Mouse (Mus musculus) layer of hippocampus, adult 8-10 months (tissue): Measurements from ENCODE around the gene Pprc1. TPM values are rescaled to one million over a fixed set of nuclear protein-coding genes. Genes with fewer than 3 reads are reported as not detected.

ENCODE experiments used
- DNase-seq, 2 experiments: peaks; one replicate each; pipeline ENCODE4 v3.0.0; 2022; ENCODE audit warnings: low spot score in 2 of 2
- total RNA-seq, 4 experiments: library from RNA; stranded (reverse); gene quantifications; 2 replicates each; pipeline ENCODE4 v1.2.4; 2022

The Pprc1 gene
- total RNA-seq, 4 experiments from 2014 or later: 26.4 to 34.8 (median 32.4) TPM

DNA sequence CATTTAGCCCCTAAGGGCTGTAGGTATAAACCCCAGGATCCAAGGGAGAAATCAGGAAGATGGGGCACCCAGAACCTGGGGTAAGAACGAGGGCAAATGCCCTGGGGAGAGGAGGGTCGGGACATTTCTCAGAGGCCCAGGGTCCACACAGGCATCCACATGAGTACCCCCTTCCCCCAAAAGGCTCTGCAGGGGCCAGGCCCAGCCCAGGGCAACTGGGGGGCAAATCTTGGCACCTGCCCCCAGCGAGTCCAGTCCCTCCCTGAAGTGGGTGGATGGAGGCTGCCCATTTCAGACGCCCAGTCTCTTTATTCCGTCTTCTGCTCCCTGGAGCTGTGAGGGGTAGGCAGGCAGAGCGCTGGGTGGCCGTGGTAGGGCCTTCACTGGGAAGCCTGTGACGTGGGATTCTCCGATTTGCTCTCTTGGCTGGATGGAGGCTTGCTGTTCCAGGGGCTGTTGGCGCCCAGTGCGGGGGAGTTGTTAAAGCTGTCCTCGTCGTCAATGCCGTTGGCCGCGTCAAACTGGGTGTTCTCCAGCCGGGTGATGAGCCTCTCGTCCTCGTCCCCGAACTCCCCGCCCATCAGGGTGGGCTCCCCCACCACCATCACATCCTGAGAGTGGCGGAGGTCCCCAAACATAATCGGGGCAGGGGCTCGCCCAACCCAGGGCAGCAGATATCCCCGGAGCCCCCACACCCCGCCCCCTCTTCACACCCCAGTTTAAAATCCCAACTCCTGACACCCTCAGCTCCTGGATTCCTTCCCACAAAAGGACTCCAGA is 11.8 kb upstream of the Pprc1 start:
- DNase-seq: no peak

DNA sequence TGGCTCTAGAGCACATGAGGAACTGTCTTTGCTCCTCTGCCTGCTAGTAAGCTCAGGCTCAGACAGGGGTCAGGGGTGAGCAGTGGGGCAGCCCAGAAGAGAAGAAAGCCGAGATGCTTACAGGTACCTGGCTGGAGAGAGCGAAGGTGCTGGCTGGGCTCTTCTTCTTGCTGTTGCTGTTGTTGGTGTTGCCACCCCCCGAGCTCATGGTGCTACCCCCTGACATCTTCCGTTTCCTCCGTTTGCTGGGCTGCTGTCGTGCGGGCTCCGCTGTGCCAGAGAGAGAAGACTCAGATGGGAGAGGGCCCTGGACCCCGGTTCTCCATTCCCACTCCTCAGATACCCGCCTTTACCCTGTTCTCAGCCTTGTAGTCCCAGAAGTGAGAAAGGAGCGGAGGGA is 10.8 kb upstream of the Pprc1 start:
- DNase-seq: no peak

DNA sequence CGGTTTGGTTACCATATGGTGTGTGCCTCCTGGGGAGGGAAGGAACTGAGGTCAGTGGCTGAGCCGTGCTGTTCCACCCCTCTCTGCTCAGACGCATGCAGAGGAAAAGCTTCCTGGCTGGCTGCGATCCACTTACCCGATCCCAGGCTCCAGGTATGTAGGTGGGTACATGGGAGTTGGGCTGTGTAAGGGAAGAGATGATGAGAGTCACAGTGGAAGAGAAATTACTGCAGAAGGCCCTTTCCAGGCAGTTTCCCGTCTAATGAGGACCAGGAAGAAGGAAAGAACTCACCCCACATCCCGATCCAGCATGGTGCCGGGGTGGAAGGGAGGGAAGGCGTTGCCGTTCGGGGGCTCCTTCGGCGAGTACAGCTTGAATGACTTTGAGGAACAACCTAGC is 8.7 kb upstream of the Pprc1 start:
- DNase-seq: no peak

DNA sequence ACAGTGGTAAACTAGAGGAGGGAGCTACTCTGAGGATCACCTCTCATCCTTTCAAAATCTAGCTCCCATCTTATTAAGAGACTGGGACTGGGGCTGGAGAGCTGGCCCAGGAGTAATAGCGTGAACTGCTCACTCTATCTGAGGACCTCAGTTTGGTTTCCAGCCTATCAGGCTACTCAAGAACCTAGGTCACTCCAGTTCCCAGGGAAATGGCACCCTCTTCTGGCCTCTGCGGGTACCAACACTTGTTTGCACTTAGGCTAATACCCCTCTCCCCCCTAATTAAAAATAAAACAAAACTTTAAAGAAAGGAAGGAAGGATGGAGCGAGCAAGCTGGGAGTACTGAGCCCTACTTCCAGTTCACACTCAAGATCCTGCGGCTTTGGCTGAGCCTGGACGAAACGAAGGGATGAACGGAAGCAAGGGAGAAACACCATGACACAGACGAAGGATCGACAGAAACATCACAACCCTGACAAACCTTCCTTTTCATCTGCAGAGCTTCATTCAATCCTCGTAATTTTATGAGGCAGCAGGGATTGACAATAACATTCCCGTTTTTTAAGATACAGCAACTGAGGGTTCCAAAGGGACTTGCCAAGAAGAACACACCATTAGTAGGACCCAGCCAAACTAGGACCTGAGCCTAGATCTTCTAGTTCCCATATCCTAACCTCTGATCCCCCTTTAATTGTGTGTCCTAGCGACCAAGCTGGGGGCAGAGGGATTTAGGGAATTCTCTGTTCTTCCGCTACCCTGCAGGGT is 8.0 kb upstream of the Pprc1 start:
- DNase-seq: no peak

DNA sequence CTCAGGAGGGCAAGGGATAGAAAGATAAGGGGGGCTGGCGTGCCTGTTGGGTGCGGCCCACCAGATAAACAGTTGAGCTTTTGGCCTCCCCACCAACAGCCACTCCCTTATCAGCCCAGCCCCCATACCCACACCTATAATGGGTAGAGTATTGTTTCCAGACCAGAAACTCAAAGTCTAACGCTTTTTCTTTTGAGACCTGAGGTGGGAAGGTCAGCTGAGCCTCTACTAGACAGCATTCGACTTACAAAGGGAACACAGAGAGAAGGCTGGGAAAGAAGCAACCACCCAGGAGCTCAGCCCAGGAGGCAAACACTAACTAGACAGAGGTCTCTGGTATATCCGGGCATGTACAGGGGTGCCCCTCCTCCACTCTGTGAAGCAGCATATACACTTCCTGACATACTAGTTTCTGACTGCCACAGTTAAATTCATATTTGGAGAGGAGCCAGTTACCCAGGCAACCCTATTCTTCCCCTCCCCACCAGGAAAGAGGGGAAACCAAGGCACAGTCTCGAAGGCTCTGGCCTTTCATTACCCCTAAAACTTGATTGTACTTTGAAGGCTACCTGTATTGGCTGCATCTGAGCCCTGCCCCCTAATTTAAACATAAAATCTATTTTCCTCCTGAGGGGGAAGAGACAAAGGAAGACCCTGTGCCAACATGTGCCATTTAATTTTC is 7.3 kb upstream of the Pprc1 start:
- DNase-seq: no peak

DNA sequence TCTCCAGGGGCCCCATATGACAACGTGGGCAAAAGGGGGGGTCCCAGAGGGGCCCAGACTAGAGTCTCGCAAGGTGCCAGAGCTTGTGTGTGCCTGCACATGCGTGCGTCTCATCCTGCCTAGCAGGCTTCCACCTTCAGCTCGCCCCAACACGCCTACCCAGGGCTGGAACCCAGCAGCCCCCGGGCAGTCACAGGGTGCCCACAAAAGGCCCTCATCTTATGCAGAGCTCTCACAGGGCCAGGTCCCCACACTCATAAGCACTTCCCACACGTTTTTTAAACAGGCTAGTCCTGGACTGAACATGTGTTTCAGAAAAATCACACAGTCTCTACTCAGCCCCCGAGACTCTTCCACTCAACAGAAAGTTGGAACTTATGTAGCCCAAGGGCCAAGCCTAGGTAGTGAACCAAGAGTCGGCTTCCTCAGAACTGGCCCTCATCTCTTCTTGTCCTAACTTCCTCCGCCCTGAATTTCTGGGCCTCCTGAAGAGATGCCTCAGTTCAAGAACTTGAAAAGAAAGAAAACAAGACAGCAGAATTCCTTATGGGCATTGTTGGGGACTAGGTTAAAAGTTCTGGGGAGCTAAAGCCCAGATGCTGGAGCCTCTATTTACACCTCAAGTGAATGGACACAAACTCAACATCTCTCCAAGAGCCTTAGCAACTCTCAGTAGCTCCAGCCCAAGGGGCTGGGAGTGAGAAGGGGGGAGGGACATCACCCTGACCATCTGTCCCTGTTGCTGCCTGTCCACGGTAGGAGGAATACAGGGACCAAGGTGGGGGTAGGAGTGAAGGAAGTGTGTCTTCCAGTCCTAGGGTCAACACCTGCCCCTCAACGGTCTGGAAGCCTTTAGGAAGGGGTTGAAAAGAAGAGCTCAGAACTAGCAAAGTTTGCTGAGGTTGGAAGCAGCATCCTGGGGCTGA is 6.5 kb upstream of the Pprc1 start:
- DNase-seq: no peak

DNA sequence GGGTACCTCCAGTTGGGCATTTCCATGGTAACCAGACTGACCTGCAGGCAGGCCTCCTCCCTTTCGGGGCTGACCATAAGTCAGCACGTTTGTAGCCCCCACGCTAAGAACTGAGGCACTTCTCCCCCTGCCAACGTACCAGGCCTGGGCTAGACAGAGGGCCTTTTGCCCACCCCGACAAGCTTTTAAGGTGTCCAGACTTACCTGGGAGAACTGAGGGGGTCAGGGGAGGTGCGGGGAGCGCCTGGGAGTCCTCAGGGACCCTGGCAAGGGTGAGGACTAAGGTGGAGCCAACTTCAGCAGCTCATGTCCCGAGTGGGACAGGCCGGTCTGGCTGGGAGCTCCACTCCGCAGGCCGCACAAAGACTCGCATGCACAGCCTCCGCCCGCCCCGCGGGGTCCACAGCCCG is 5.8 kb upstream of the Pprc1 start:
- DNase-seq: no peak

DNA sequence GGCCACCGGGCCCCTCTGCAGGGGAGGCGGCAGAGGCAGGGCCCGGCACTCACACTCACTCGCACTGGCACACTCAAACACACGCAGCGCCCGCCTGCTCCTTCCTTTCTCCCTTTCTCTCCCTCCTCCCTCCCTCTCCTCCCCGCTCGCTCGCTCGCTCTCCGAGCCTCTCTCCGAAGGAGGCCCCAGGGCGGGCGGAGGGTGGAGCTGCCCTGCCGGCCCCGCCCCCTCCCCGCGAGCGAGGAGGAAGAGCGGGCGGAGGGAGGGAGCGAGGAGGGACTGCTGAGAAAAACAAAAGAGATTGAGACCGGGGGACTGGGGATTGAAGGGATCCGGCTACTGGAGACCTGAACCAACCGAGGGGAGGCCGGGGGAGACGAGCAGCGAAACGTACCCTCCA is 5.2 kb upstream of the Pprc1 start:
- peak; percentile 67 to 70 for DNase-seq

DNA sequence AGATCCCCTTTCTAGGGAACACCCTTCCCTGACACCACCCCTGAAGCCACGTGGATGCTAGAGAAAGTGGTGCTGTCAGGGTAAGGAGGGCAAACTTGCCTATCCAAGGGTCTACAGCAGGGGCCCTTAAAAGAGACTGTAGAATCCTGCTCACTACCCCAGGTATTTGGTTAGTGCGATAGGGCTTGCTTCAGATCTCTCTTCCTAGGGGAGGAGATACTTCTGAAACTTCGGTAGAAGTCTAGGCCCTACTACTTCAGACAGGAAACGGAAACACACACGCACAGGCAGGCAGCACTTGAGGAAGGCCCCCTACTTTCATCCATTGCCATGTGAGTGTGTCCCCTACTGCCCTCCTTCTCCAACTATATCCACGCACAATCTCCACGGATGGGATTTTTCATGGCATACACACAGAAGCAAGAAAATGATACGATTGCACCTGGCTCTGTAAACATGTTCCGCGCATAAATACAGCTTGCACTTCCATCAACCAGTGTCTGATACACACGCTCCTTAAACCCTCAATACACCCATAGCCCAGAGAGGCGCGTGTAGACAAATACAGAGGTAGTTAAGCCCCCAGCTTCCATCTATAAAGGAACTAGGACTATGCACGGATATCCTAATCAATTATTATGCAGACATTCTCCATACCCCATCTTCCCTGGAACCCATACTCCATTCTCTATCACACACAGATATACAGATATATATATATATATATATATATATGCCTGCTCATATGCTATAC is 4.4 kb upstream of the Pprc1 start:
- no peak for DNase-seq

- DNase-seq: no peak
Observed at GRCm38 (mm10) chr19:46041299-46041932, 3.3 kb upstream of the Pprc1 start.

DNA sequence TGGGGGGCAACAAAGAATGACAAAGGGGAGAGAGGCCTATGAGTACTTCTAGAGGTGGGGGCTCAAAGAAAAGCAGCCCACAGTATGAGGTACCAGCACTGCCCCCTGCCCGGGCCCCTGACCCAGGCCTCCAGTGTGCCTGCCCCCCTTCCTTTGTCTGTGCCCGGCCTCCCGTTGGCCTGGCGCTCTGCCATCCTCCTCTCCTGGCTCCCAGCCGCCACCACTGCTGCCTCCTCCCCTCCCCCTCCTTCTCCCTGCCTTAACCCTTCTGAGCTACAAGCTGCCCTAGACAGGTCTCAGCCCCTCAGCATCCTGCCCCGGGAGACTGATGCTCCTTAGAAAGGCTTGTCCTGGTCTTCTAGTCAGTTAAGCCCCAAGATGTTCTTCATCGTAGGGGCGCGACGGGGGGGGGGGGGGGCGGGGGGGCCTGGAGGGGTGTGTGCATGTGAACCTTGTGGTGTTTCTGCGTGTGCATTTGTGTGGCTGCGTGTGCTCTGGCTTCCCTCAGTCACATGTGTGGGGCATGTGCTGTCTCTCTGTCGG is 2.7 kb upstream of the Pprc1 start:
- peak; percentile 78 to 82 for DNase-seq

DNA sequence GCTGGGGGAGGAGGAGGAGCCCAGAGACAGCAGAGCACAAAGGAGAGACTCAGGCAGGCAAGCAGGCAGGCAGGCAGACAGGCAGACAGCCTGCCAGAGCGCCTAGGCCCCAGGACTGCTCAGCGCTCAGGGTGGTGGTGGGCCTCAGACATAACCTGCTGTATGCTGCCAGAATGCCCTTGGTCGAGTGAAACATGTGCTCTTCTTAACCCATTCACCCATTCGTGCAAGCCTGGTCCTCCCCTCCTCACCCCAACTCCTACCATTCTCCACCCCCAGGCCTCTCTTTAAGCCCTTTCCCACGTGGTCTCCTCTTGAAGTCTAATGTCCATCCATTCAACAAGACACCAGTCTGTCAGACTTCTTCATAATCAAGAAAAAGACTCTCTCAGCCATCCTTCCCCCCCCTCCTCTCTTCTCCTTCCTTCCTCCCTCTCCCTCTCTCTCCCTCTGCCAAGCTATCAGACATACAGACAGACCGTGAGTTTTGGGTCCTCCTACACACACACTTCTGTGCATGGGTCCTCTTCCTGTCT is 2.1 kb upstream of the Pprc1 start:
- peak; percentile 60 to 73 for DNase-seq

DNA sequence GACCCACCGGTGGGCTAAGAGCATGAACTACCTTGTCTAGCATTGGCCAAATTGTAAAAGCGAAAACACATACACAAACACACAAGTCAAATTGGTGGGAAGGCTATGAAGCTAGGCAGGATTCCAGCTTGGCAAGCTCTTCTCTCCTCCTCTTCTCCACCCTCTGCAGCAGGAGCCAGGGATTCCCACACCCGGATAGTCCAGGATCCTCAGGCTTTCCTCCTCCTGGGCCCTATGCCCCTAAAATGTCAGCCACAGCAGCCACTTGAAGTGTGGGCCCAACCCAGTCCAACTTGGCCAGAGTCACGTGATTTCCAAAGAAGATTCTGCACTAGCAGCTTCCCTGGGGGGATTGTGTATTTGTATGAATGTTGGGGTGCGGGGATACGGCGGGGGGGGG is 1.3 kb upstream of the Pprc1 start:
- DNase-seq: no peak

GRCm38 (mm10) chr19:46044993-46045695 is 458 bp downstream of the Pprc1 start, which contains the start of gene Ldb1:
Gene Ldb1, minus strand, starts transcription at chr19:46045214.
- peak; percentile 81 to 83 for DNase-seq

DNA sequence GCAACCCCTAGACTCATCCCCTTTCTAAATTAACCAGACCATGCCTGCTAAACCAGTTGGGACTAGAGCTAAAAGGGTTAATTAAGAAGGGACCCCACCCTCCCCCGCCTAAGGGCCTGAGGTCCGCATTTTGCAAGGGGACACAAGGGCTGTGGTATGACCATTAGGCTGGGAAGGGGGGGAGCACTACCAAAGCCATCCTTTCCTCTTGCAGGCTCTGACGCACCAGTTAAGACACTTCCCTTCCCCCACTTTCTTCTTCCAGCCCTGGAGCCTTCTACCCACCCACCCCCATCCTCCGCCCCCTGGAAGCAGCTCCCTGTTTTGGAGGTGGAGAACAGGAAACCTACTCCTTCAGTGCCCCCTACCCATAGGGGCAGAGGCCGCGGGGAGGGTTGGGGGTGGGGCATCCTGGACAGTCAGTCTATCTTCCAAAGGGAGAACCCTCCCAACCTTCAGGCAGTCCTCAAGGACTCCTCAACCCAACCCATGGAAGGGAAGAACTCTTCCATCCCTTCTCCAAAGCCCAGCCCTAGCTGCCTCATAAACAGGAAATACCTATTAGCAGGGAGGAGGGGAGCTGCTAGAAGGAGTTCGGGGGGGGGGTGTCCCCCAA is 1.1 kb downstream of the Pprc1 start:
- DNase-seq: peak; percentile 47 to 65

DNA sequence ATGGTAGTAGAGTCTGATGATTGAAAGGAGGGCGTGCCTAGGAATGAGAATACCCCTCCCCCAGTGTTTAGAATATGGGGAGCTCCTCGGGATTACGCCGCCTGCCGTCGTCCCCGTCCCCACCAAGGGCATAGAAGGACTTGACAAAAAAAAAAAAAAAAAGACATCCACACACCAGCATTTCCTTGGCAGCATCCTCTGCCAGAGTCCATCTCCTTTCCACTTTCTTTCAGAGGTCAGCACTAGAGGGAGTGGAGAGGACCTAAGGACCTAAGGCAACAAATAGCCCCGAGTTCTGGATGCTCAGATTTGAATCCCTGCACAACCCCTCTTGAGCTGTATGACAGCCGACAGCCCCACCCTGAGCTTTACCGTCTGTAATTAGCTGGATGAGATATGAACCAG is 1.9 kb downstream of the Pprc1 start:
- DNase-seq: no peak

GRCm38 (mm10) chr19:46047426-46047825 is 2.7 kb downstream of the Pprc1 start:
- no peak for DNase-seq

GRCm38 (mm10) chr19:46049129-46049528 is 4.4 kb downstream of the Pprc1 start:
- DNase-seq: no peak
